Mouse (Mus musculus): ENCODE results near the gene Tcf20. TPM values are rescaled to one million over a fixed set of nuclear protein-coding genes. Genes with fewer than 3 reads are reported as not detected.
"Not testable (repeated sequence)": the region's sequence is repeated elsewhere in the genome, so short reads cannot be mapped to it uniquely, and the experiment has no call there.

The Tcf20 gene
- polyA plus RNA-seq, 1 experiment from 2014 or later = 6.0 TPM

DNA sequence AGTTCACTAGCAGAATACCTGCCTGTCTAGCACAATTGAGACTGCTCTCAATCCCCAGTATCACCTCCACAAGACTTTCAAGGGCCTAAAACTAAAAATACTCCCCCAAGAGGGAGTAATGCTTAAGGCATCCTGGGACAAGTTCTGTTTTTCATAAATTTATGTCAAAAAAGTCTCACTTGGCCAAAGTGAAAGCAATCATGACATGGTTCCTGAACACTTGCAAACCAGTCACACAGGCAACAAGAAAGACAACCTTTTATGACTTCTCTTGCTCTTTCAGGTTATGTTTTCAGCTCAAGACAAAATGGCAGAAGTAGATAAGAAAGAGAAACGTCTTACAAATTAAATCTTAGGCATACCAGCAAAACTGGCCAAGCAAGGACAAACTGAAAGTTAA lies 91.3 kb downstream of the Tcf20 start:
- 56% methylated on average over 1 of the region's 1 CpGs for WGBS
- no peak for DNase-seq (ENCODE audit: low spot score)

DNA sequence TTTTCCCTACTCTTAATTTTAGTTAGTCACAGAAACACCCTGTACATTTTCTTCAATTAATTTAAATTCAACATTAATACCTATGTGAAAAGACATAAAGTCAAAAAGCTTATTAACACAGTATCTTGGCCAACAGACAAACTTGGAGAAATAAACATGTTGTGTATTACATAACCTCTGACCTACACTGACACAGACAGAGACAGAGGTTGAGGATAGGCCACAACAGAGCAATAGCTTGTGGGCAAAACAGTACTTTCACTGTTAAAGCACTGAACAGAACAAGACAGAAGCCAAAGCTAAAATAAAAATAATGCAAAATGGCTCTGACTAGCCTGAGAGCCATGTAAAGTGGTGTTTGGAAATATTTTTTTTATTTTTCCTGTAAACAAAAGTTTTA lies 97.2 kb downstream of the Tcf20 start:
- Histone ChIP-seq H3K4me3 (no peak overlapping the region), H3K4me1 (no peaks in the 10 kb centered on the region; the same call in 1 of the 2 replicates)
- DNase-seq (ENCODE audit: low spot score) = no peak

More for the DNA sequence above, 91.3 kb downstream of the Tcf20 start:
- H3K27me3 ChIP-seq (ENCODE audit: insufficient read depth, poor library complexity, severe bottlenecking) = no peaks in the 10 kb centered on the region
- H3K9me3 ChIP-seq = no peaks in the 10 kb centered on the region
- H3K4me3 ChIP-seq = no peak overlapping the region
- H3K27ac ChIP-seq = no peak overlapping the region
- H3K36me3 ChIP-seq = no peaks in the 10 kb centered on the region
- peaks cover 24% of the 10 kb centered on the region for H3K4me1 ChIP-seq

DNA sequence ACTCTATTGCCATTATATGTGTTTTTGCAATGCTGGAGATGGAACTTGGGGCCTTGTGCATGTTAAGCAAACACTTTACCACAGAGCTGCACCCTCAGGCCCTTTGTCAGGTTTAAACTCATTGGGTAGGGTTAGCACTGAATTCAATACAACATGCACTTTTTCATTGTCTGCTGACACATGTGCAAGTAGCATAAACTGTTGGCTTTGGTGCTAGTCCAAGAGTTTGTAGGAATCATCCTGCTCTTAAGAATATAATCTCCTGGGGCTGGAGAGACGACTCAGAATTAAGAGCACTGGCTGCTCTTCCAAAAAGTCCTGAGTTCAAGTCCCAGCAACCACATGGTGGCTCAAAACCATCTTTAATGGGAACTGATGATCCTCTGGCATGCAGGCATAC lies 98.2 kb downstream of the Tcf20 start:
- Histone ChIP-seq H3K4me3 (no peak overlapping the region), H3K36me3 (no peaks in the 10 kb centered on the region), H3K4me1 (no peaks in the 10 kb centered on the region; the same call in 1 of the 2 replicates), H3K9me3 (no peaks in the 10 kb centered on the region), H3K27ac (no peak overlapping the region), H3K27me3 (ENCODE audit: insufficient read depth, poor library complexity, severe bottlenecking) (no peaks in the 10 kb centered on the region)
- no peak for DNase-seq (ENCODE audit: low spot score)
- WGBS = 80% methylated on average over 1 of the region's 1 CpGs

More for the DNA sequence above, 97.2 kb downstream of the Tcf20 start:
- Histone ChIP-seq H3K36me3 (no peaks in the 10 kb centered on the region), H3K9me3 (no peaks in the 10 kb centered on the region), H3K27ac (no peak overlapping the region), H3K27me3 (ENCODE audit: insufficient read depth, poor library complexity, severe bottlenecking) (no peaks in the 10 kb centered on the region)

- Histone ChIP-seq H3K36me3 (no peaks in the 10 kb centered on the region), H3K27ac (no peak overlapping the region), H3K4me3 (no peak overlapping the region), H3K4me1 (no peaks in the 10 kb centered on the region; the same call in 1 of the 2 replicates), H3K9me3 (no peaks in the 10 kb centered on the region), H3K27me3 (ENCODE audit: insufficient read depth, poor library complexity, severe bottlenecking) (no peaks in the 10 kb centered on the region)
- 90% methylated on average over 2 of the region's 2 CpGs for WGBS
- DNase-seq (ENCODE audit: low spot score) = no peak
Observed at GRCm38 (mm10) chr15:82888466-82888865, 99.2 kb downstream of the Tcf20 start.

- no peaks in the 10 kb centered on the region for H3K27me3 ChIP-seq (ENCODE audit: insufficient read depth, poor library complexity, severe bottlenecking)
- H3K9me3 ChIP-seq = no peaks in the 10 kb centered on the region
- H3K27ac ChIP-seq = no peak overlapping the region
- peaks cover 11% of the 10 kb centered on the region; the same call in 1 of the 2 replicates for H3K4me1 ChIP-seq
- no peak overlapping the region for H3K4me3 ChIP-seq
- DNase-seq (ENCODE audit: low spot score) = no peak
- H3K36me3 ChIP-seq = no peaks in the 10 kb centered on the region
Observed at GRCm38 (mm10) chr15:82877309-82877708, 110.4 kb downstream of the Tcf20 start.

DNA sequence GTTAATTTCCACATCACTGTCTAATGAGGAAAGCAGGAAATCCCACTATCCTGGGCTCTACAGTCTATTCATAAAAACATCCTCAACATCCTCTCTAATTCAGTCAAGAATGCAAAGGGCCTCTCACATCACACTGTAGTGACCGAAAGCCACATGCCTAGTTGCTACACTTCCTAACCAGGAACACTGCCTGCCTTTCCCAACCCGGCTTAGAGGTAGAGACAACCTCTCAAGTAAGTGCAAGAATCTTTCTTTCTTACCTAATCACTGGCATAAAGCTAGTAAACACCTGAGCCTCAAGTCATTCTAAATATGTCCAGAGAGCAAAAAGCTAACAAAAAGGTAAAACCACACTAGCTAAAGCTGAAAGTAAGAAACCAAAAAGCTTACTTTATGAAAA lies 110.8 kb downstream of the Tcf20 start:
- H3K27me3 ChIP-seq (ENCODE audit: insufficient read depth, poor library complexity, severe bottlenecking) = no peaks in the 10 kb centered on the region
- no peak overlapping the region for H3K27ac ChIP-seq
- H3K9me3 ChIP-seq = no peaks in the 10 kb centered on the region
- DNase-seq (ENCODE audit: low spot score) = no peak
- WGBS = 81% methylated on average over 2 of the region's 2 CpGs
- H3K36me3 ChIP-seq = no peaks in the 10 kb centered on the region
- H3K4me1 ChIP-seq = peaks cover 11% of the 10 kb centered on the region; the same call in 1 of the 2 replicates
- no peak overlapping the region for H3K4me3 ChIP-seq

GRCm38 (mm10) chr15:82872037-82872436 lies 115.6 kb downstream of the Tcf20 start:
- 93% methylated on average over 1 of the region's 1 CpGs for WGBS
- H3K27me3 ChIP-seq (ENCODE audit: insufficient read depth, poor library complexity, severe bottlenecking) = no peaks in the 10 kb centered on the region
- H3K36me3 ChIP-seq = no peaks in the 10 kb centered on the region
- no peaks in the 10 kb centered on the region for H3K9me3 ChIP-seq
- no peak overlapping the region for H3K27ac ChIP-seq
- H3K4me3 ChIP-seq = no peak overlapping the region
- peaks cover 7% of the 10 kb centered on the region; the same call in 1 of the 2 replicates for H3K4me1 ChIP-seq
- DNase-seq (ENCODE audit: low spot score) = no peak

DNA sequence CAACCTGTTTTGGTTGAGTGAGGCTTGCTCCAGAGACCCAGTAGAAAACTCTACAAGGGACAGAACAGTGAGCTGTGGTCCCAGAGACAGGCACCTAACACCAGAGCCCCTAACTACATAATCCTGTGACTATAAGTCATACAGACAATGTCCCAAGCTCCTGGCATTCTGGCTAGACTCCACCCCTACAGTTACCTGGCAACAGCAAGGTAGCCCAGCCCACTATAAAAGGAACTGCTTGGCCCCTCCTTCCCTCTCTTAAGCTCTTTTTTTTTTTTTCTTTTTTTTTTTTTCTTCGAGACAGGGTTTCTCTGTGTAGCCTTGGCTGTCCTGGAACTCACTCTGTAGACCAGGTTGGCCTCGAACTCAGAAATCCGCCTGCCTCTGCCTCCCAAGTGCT lies 121.4 kb downstream of the Tcf20 start:
- not testable (repeated sequence) for H3K27ac ChIP-seq; H3K4me1 ChIP-seq; DNase-seq (ENCODE audit: low spot score); H3K9me3 ChIP-seq; H3K27me3 ChIP-seq (ENCODE audit: insufficient read depth, poor library complexity, severe bottlenecking); H3K36me3 ChIP-seq; H3K4me3 ChIP-seq
- WGBS = 92% methylated on average over 3 of the region's 3 CpGs

DNA sequence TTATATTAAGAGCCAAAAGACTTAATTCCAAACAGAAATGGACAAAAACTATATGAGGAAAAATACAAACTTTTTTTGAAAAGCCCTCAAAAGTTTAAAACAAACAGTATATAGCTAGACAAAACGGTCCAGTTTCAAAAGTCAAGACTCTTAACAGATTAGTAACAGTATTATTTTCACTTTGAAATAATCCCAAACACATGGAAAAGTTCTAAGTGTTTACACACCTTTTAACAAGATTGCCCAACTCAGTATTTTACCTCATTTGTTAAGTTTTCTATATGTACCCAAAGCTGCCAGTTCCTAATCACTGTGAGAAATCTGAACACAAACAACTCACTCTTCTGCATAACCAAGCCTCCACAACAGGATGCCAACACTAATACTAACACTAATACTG lies 124.0 kb downstream of the Tcf20 start:
- WGBS = 81% methylated on average over 1 of the region's 1 CpGs
- Histone ChIP-seq H3K27ac (no peak overlapping the region), H3K27me3 (ENCODE audit: insufficient read depth, poor library complexity, severe bottlenecking) (no peaks in the 10 kb centered on the region), H3K9me3 (no peaks in the 10 kb centered on the region), H3K4me1 (no peaks in the 10 kb centered on the region), H3K4me3 (no peak overlapping the region), H3K36me3 (peaks cover 7% of the 10 kb centered on the region; the same call in 1 of the 2 replicates)
- DNase-seq (ENCODE audit: low spot score) = no peak

DNA sequence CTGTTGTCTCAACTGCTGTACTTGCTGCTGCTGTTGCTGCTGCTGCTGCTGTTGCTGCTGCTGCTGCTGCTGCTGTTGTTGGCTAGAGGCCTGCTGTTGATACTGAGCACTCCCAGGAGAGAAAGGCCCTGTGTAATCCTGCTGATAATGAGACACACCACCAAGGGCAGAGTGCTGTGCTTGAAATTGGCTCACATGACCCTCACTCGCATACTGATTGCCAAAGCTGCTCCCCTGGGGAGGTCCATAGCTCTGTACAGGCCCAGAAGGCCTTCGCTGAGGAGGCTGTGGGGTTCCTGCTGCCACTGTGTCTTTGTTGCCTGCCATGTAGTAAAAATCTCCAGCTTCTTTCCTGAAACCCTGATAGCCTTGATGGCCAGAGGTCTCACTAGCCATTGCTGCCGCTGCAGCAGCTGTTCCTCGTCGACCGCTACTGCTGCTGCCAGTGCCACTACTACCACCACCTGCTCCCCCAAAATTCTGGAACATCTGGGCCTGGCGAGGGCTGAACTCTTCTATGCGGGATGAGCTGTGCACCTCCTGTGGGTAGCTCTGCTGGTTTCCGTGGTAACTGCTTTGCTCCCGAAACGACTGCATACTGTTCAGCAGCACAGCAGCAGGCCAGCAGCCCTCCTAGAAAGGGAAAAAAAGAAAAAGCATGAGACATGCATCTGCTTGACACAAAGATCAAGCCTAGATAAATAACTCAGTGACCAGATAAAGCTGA lies 130.9 kb downstream of the Tcf20 start:
- Histone ChIP-seq H3K27ac (no peak overlapping the region), H3K9me3 (no peaks in the 10 kb centered on the region), H3K27me3 (ENCODE audit: insufficient read depth, poor library complexity, severe bottlenecking) (no peaks in the 10 kb centered on the region), H3K4me1 (peaks cover 13% of the 10 kb centered on the region), H3K4me3 (no peak overlapping the region), H3K36me3 (peaks cover 52% of the 10 kb centered on the region)
- WGBS = 66% methylated on average over 11 of the region's 11 CpGs
- no peak for DNase-seq (ENCODE audit: low spot score)

GRCm38 (mm10) chr15:82856065-82856464 lies 131.6 kb downstream of the Tcf20 start:
- no peaks in the 10 kb centered on the region for H3K27me3 ChIP-seq (ENCODE audit: insufficient read depth, poor library complexity, severe bottlenecking)
- H3K36me3 ChIP-seq = peaks cover 59% of the 10 kb centered on the region
- WGBS = 79% methylated on average over 2 of the region's 2 CpGs
- H3K4me3 ChIP-seq = no peak overlapping the region
- no peak for DNase-seq (ENCODE audit: low spot score)
- peaks cover 13% of the 10 kb centered on the region for H3K4me1 ChIP-seq
- H3K9me3 ChIP-seq = no peaks in the 10 kb centered on the region
- no peak overlapping the region for H3K27ac ChIP-seq

GRCm38 (mm10) chr15:82839146-82839545 lies 148.5 kb downstream of the Tcf20 start:
- H3K9me3 ChIP-seq = no peaks in the 10 kb centered on the region
- no peak overlapping the region for H3K4me3 ChIP-seq
- no peaks in the 10 kb centered on the region for H3K4me1 ChIP-seq
- 91% methylated on average over 3 of the region's 3 CpGs for WGBS
- H3K36me3 ChIP-seq = peaks cover 5% of the 10 kb centered on the region; the same call in 1 of the 2 replicates
- DNase-seq (ENCODE audit: low spot score) = no peak
- no peaks in the 10 kb centered on the region for H3K27me3 ChIP-seq (ENCODE audit: insufficient read depth, poor library complexity, severe bottlenecking)
- H3K27ac ChIP-seq = no peak overlapping the region

DNA sequence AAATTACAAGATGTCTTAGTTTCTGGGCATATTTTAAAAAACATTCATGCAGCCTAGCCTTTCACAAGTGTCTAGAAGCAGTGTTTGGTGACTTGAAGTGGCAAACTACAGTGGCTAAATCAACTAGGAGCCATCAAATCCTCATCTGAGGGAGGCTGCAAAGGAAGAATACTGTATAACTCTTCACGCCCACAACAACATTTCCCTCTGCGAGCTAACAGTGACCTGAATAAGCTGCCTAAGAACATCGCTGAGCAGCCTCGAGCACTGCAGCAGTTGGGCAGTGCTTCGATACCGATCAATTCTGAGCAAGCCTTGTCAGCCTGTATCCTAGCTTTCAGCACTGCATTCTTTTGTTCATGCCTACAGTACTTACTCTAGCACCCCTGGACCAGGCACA lies 157.8 kb downstream of the Tcf20 start:
- 74% methylated on average over 6 of the region's 6 CpGs for WGBS
- Histone ChIP-seq H3K9me3 (no peaks in the 10 kb centered on the region), H3K4me3 (no peak overlapping the region), H3K27me3 (ENCODE audit: insufficient read depth, poor library complexity, severe bottlenecking) (no peaks in the 10 kb centered on the region), H3K4me1 (no peaks in the 10 kb centered on the region), H3K36me3 (peaks cover 5% of the 10 kb centered on the region; the same call in 1 of the 2 replicates), H3K27ac (no peak overlapping the region)
- DNase-seq (ENCODE audit: low spot score) = no peak

- H3K27ac ChIP-seq = no peak overlapping the region
- H3K4me3 ChIP-seq = no peak overlapping the region
- H3K4me1 ChIP-seq = peaks cover 3% of the 10 kb centered on the region; the same call in 1 of the 2 replicates
- no peak for DNase-seq (ENCODE audit: low spot score)
- H3K36me3 ChIP-seq = peaks cover 12% of the 10 kb centered on the region; the same call in 1 of the 2 replicates
- H3K27me3 ChIP-seq (ENCODE audit: insufficient read depth, poor library complexity, severe bottlenecking) = no peaks in the 10 kb centered on the region
- H3K9me3 ChIP-seq = no peaks in the 10 kb centered on the region
Observed at GRCm38 (mm10) chr15:82825866-82826265, 161.8 kb downstream of the Tcf20 start.

Measured in heart, embryonic 10.5 days (tissue).